In genomic region chr8:71579009-71579408, GRCm38 (mm10) we compare ENCODE assay signal across 25 mouse cellular contexts. TPM values are rescaled to one million over a fixed set of nuclear protein-coding genes. Genes with fewer than 3 reads are reported as not detected.
DNase-seq lines count a peak whose midpoint lies in the region; TF ChIP-seq lines count a peak whose summit lies in the region.
"Had no signal": no experiment of that assay in that cellular context is flagged by ENCODE, and none has a peak within 500 bp of the region (broad histone marks: within the 10 kb centered on the region; RNA-seq: fewer than 3 reads in every experiment).

No protein-coding gene starts in this region.

- no peak for DNase-seq in gastrocnemius, adult 2 months
- no peak for DNase-seq in gastrocnemius, postnatal 10 days
- peak; percentile 69 for DNase-seq in 3T3-L1 (ENCODE audit: low read depth, low spot score)
- DNase-seq in Muller cell, postnatal 12 days (ENCODE audit: inconsistent ontology term): peak; percentile 71
- DNase-seq in thymus, postnatal 10 days (ENCODE audit: low spot score in 2 of 2): no peak
- no peak for DNase-seq in retina, embryonic 14.5 days (ENCODE audit: low spot score)
- DNase-seq: kidney, adult 8-10 months; kidney, postnatal 10 days; liver; lung, postnatal 4 days; thymus, adult 18-20 months; thymus, postnatal 4 days had no signal

- intact Hi-C loops in gastrocnemius, adult 2 months (cut with DNase I): no loop called here

- TF ChIP-seq CTCF in gastrocnemius, adult 2 months (IDR thresholded peaks at IDR 0.05): no peak

- peaks cover 13% of the 10 kb centered on the region; the same call in 1 of the 2 replicates for H3K36me3 ChIP-seq in macrophage (ENCODE audit: inconsistent target)
- H3K36me3 ChIP-seq: intestine, embryonic 15.5 days had no signal

- peak overlapping the region; percentile 13; the same call in 1 of the 2 replicates for H3K4me3 ChIP-seq in gastrocnemius, adult 2 months
- H3K4me3 ChIP-seq in macrophage (ENCODE audit: inconsistent target): peak overlapping the region; percentile 45
- H3K4me3 ChIP-seq: embryonic facial prominence, embryonic 15.5 days; forebrain, embryonic 15.5 days; intestine, embryonic 15.5 days; limb, embryonic 10.5 days; midbrain, embryonic 12.5 days; neural tube, embryonic 13.5 days had no signal

- WGBS in macrophage (ENCODE audit: missing documents): 60% methylated on average over 1 of the region's 1 CpGs

- H3K27ac ChIP-seq in gastrocnemius, adult 2 months: peak overlapping the region; percentile 73
- peak overlapping the region; percentile 99 for H3K27ac ChIP-seq in macrophage
- H3K27ac ChIP-seq: embryonic facial prominence, embryonic 15.5 days; intestine, embryonic 15.5 days; limb, embryonic 10.5 days; midbrain, embryonic 12.5 days had no signal

- H3K79me2 ChIP-seq in macrophage (ENCODE audit: inconsistent target): peaks cover 88% of the 10 kb centered on the region

RNA-seq across cellular contexts. Expression of gene Slc27a1, which starts 10.3 kb away (rescaled TPM):
- total RNA-seq in gastrocnemius, adult 2 months (2021): 100 to 1,000 TPM in 1 of 2 experiments, 10 to 100 TPM in 1; 57.2 to 116 TPM
- 10 to 100 TPM; 39.7 to 41.1 TPM for total RNA-seq in gastrocnemius, postnatal 10 days (2021)
- 100 to 1,000 TPM in 25 of 26 experiments, 10 to 100 TPM in 1; 92.0 to 343 (median 227) TPM for total RNA-seq in macrophage (2018; cell fraction: chromatin; rRNA removed)
- 10 to 100 TPM; 55.5 to 94.2 (median 79.8) TPM for total RNA-seq in macrophage (2018; cell fraction: cytosol; rRNA removed)
- total RNA-seq in macrophage (2018; cell fraction: nucleus; rRNA removed): 100 to 1,000 TPM; 122 to 340 (median 210) TPM
- polyA plus RNA-seq in macrophage (2018): 59.7 to 109 TPM (median 64.8 TPM) in 3 replicates

RNA-seq across cellular contexts. Expression of gene Nxnl1, which starts 12.6 kb away (rescaled TPM):
- not detected for total RNA-seq in gastrocnemius, adult 2 months (2021)
- total RNA-seq in gastrocnemius, postnatal 10 days (2021): under 1 TPM in 1 of 2 experiments, not detected in 1; 0.14 TPM
- total RNA-seq in macrophage (2018; cell fraction: chromatin; rRNA removed): not detected
- total RNA-seq in macrophage (2018; cell fraction: cytosol; rRNA removed): under 1 TPM in 1 of 26 experiments, not detected in 25; 0.07 TPM
- total RNA-seq in macrophage (2018; cell fraction: nucleus; rRNA removed): not detected
- polyA plus RNA-seq in macrophage (2018): not detected in 3 replicates
- total RNA-seq: heart, postnatal 4 days; layer of hippocampus, postnatal 25 days; monocyte, adult 5-6 weeks had no signal
- polyA plus RNA-seq: forebrain, embryonic 15.5 days; hindbrain, embryonic 16.5 days; limb, embryonic 10.5 days; liver, embryonic 16.5 days; midbrain, embryonic 12.5 days; neural tube, embryonic 13.5 days; small intestine, adult 2 months had no signal

RNA-seq across cellular contexts. Expression of gene Pgls, which starts 13.0 kb away (rescaled TPM):
- total RNA-seq in gastrocnemius, adult 2 months (2021): 10 to 100 TPM; 19.3 to 28.6 TPM
- 10 to 100 TPM; 49.3 to 54.5 TPM for total RNA-seq in gastrocnemius, postnatal 10 days (2021)
- total RNA-seq in macrophage (2018; cell fraction: chromatin; rRNA removed): 10 to 100 TPM in 25 of 26 experiments, 1 to 10 TPM in 1; 9.5 to 56.2 (median 28.0) TPM
- total RNA-seq in macrophage (2018; cell fraction: cytosol; rRNA removed): 100 to 1,000 TPM in 7 of 26 experiments, 10 to 100 TPM in 19; 56.4 to 132 (median 79.7) TPM
- total RNA-seq in macrophage (2018; cell fraction: nucleus; rRNA removed): 10 to 100 TPM; 17.1 to 75.6 (median 30.6) TPM
- polyA plus RNA-seq in macrophage (2018): 36.7 to 133 TPM (median 114 TPM) in 3 replicates

RNA-seq across cellular contexts. Expression of gene Fam129c, which starts 18.4 kb away (rescaled TPM):
- total RNA-seq in gastrocnemius, adult 2 months (2021): 1 to 10 TPM in 1 of 2 experiments, under 1 TPM in 1; 0.79 to 1.4 TPM
- total RNA-seq in gastrocnemius, postnatal 10 days (2021): 1 to 10 TPM in 1 of 2 experiments, under 1 TPM in 1; 0.40 to 3.3 TPM
- 10 to 100 TPM in 15 of 26 experiments, 1 to 10 TPM in 11; 2.8 to 17.8 (median 10.5) TPM for total RNA-seq in macrophage (2018; cell fraction: chromatin; rRNA removed)
- total RNA-seq in macrophage (2018; cell fraction: cytosol; rRNA removed): 1 to 10 TPM in 3 of 26 experiments, under 1 TPM in 23; 0.14 to 1.3 (median 0.45) TPM
- 10 to 100 TPM in 2 of 26 experiments, 1 to 10 TPM in 24; 1.7 to 14.1 (median 5.6) TPM for total RNA-seq in macrophage (2018; cell fraction: nucleus; rRNA removed)
- 0.53 to 1.2 TPM (median 0.94 TPM) in 3 replicates for polyA plus RNA-seq in macrophage (2018)

RNA-seq across cellular contexts. Expression of gene Tmem221, which starts 20.3 kb away (rescaled TPM):
- total RNA-seq in gastrocnemius, adult 2 months (2021): not detected
- under 1 TPM in 1 of 2 experiments, not detected in 1; 0.14 TPM for total RNA-seq in gastrocnemius, postnatal 10 days (2021)
- 1 to 10 TPM in 10 of 26 experiments, under 1 TPM in 9, not detected in 7; 0.58 to 2.4 (median 1.0) TPM for total RNA-seq in macrophage (2018; cell fraction: chromatin; rRNA removed)
- total RNA-seq in macrophage (2018; cell fraction: cytosol; rRNA removed): 10 to 100 TPM in 4 of 26 experiments, 1 to 10 TPM in 22; 5.0 to 13.4 (median 8.5) TPM
- 10 to 100 TPM in 3 of 26 experiments, 1 to 10 TPM in 23; 1.8 to 11.6 (median 6.1) TPM for total RNA-seq in macrophage (2018; cell fraction: nucleus; rRNA removed)
- polyA plus RNA-seq in macrophage (2018): 3.2 to 9.9 TPM (median 8.7 TPM) in 3 replicates
- total RNA-seq: heart, postnatal 4 days; layer of hippocampus, postnatal 25 days; monocyte, adult 5-6 weeks had no signal
- polyA plus RNA-seq: neural tube, embryonic 13.5 days had no signal

Comparison
In these comparisons a context has a peak if more than half of its experiments do, and no peak if none do; other contexts are left out.
1. DNase-seq: peak in 3T3-L1 (single experiment) and Muller cell, postnatal 12 days (single experiment); none in gastrocnemius, adult 2 months (single experiment), gastrocnemius, postnatal 10 days (single experiment), thymus, postnatal 10 days (0 of 2) and retina, embryonic 14.5 days (single experiment).